Mouse (Mus musculus) heart, adult 2 months (tissue): ENCODE measurements around the gene Olfr704. TPM values are rescaled to one million over a fixed set of nuclear protein-coding genes. Genes with fewer than 3 reads are reported as not detected.
"Not testable (repeated sequence)": the region's sequence is repeated elsewhere in the genome, so short reads cannot be mapped to it uniquely, and the experiment has no call there.

ENCODE experiments used
- DNase-seq, 2 experiments: peaks; one replicate each; pipeline ENCODE4 v3.0.0; 2021
- H3K27ac ChIP-seq: fragments of 200-600 bp; 2 replicates; pipeline ENCODE4 v1.8.1; 2022
- H3K27me3 ChIP-seq: fragments of 200-500 bp; 2 replicates; pipeline ENCODE4 v1.6.1; 2012; ENCODE audit warnings: mild to moderate bottlenecking, low read length, inconsistent platforms, mixed read lengths; ENCODE audit not compliant: control insufficient read depth, insufficient read depth
- H3K36me3 ChIP-seq: fragments of 200-500 bp; 2 replicates; pipeline ENCODE4 v1.6.1; 2012; ENCODE audit warnings: low read length, inconsistent platforms; ENCODE audit not compliant: control insufficient read depth, insufficient read depth
- H3K4me1 ChIP-seq: fragments of 200-500 bp; 2 replicates; pipeline ENCODE4 v1.6.1; 2011; ENCODE audit warnings: low read length; ENCODE audit not compliant: control insufficient read depth, insufficient read depth
- H3K4me3 ChIP-seq: fragments of 200-600 bp; 2 replicates; pipeline ENCODE4 v1.8.1; 2022
- H3K79me2 ChIP-seq: fragments of 200-500 bp; replicated peaks from 2 replicates; pipeline ENCODE4 v1.6.1; 2012; ENCODE audit warnings: mild to moderate bottlenecking, inconsistent platforms, low read length, moderate library complexity, mixed read lengths; ENCODE audit not compliant: control insufficient read depth, insufficient read depth
- H3K9ac ChIP-seq: fragments of 200-500 bp; 2 replicates; pipeline ENCODE4 v1.6.1; 2012; ENCODE audit warnings: low read depth, mild to moderate bottlenecking, control low read depth, inconsistent platforms, low read length, mixed read lengths
- CTCF ChIP-seq: fragments of 200-600 bp; IDR thresholded peaks from 2 replicates; pipeline ENCODE4 v1.8.1; 2022; ENCODE audit warnings: antibody characterized with exemption, mild to moderate bottlenecking, moderate library complexity
- EP300 ChIP-seq: fragments of 200-500 bp; IDR thresholded peaks from 2 replicates; pipeline ENCODE4 v1.6.1; 2011; ENCODE audit warnings: low read depth, low read length, control low read depth; ENCODE audit not compliant: insufficient read depth
- POLR2A ChIP-seq: fragments of 200-500 bp; IDR thresholded peaks from 2 replicates; pipeline ENCODE4 v1.6.1; 2011; ENCODE audit warnings: mild to moderate bottlenecking, low read depth, low read length, control low read depth; ENCODE audit not compliant: insufficient read depth
- WGBS: fragments of 180-500 bp; shearing (Covaris S2); methylation state at CpG from one replicate; pipeline ENCODE4 v1.1.7; 2018; 5-methylcytosine and 5-hydroxymethylcytosine counted together
- intact Hi-C: fragments of 180-260 bp; cut with DNase I; formaldehyde crosslinking; loops from one replicate; pipeline ENCODE4 v1.15.1; 2025
- polyA plus RNA-seq: library from polyadenylated mRNA; depleted of rRNA; stranded (reverse); fragments of >200 nt; gene quantifications from 2 replicates; pipeline ENCODE4 v1.2.3, GENCODE M21; 2012; rRNA removed
- total RNA-seq, 2 experiments: library from RNA; stranded (reverse); gene quantifications; 2 replicates each; pipeline ENCODE4 v1.2.3; 2021

Gene Olfr704
- total and polyA plus RNA-seq, 3 experiments, result not detected

- Histone ChIP-seq H3K27me3 (no peaks in the 10 kb centered on the region), H3K36me3 (no peaks in the 10 kb centered on the region), H3K27ac (no peak within 1 kb of the TSS), H3K9ac (no peak within 1 kb of the TSS), H3K4me1 (no peaks in the 10 kb centered on the region), H3K4me3 (no peak within 1 kb of the TSS), H3K79me2 (no peaks in the 10 kb centered on the region)
- DNase-seq, result no peak
- intact Hi-C loops, result no loop called here
- WGBS, result 73% methylated on average over 3 of the region's 3 CpGs
- no peak for TF ChIP-seq CTCF
- TF ChIP-seq EP300, result no peak
- no peak for TF ChIP-seq POLR2A
These were observed 13.8 kb downstream of the Olfr704 start, which contains the start of gene Olfr705 for GRCm38 (mm10) chr7:106876791-106877190. Olfr705 (minus strand) TSS chr7:106876891.

DNA sequence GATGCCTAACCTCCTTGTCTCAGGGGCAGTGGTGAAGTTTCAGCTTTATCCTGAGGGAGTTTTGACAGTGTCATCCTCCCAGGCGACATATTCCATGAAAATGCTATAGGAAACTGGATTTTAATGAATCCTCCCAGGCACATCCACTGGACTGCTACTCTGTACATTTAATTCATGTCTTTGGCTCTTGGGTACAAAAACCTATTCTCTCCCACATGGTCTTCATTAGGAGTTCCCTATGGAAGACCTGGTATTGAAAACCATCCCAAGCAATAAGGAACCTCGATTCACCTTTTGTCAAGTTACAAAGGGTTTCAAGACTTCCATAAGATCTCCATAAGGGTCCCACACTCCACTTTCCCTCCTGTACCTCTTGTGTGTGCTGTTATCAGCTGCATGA, 25.1 kb downstream of the Olfr704 start, which contains the start of gene Olfr706:
Olfr706 (minus strand) TSS at position 101 of the 400 bp plus-strand sequence.
- 70% methylated on average over 2 of the region's 2 CpGs for WGBS

GRCm38 (mm10) chr7:106901141-106901540, 38.2 kb downstream of the Olfr704 start, which contains the start of gene Olfr707:
Olfr707 (minus strand) TSS chr7:106901241.
- H3K4me1 ChIP-seq, H3K4me3 ChIP-seq, H3K79me2 ChIP-seq, H3K27me3 ChIP-seq, H3K9ac ChIP-seq, intact Hi-C loops, DNase-seq, H3K27ac ChIP-seq, H3K36me3 ChIP-seq: not testable (repeated sequence)
- WGBS, result 69% methylated on average over 3 of the region's 3 CpGs

More for the DNA sequence above, 25.1 kb downstream of the Olfr704 start, which contains the start of gene Olfr706:
- Histone ChIP-seq H3K27me3 (no peaks in the 10 kb centered on the region), H3K4me1 (no peaks in the 10 kb centered on the region), H3K4me3 (no peak within 1 kb of the TSS), H3K79me2 (no peaks in the 10 kb centered on the region), H3K9ac (no peak within 1 kb of the TSS), H3K36me3 (no peaks in the 10 kb centered on the region), H3K27ac (no peak within 1 kb of the TSS)
- TF ChIP-seq POLR2A (no peak), EP300 (no peak), CTCF (no peak)
- DNase-seq, result no peak
- intact Hi-C loops, result no loop called here

DNA sequence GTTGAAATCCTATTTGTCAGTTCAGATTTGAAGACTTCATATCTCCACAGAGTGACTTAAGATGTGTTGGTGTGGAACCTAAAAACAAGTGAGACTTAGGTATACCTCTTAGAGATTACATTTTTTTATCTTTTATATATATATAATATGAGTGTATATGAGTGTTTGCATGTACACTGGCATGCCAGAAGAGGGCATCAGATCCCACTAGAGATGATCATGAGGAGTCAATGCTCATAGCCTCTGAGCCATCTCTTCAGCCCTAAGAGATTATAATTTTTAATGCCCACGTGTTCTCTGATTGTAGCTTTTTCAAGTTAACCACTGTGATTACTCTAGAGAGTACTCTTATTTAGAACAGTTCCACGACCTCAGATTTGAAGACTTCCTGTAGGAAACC, 44.7 kb downstream of the Olfr704 start, which contains the start of gene Olfr1532-ps1:
Olfr1532-ps1 (plus strand) TSS at position 326 of the 400 bp plus-strand sequence.
- 36% methylated on average over 2 of the region's 2 CpGs for WGBS
- Histone ChIP-seq H3K27ac (no peak within 1 kb of the TSS), H3K4me1 (no peaks in the 10 kb centered on the region), H3K79me2 (no peaks in the 10 kb centered on the region), H3K9ac (no peak within 1 kb of the TSS), H3K4me3 (no peak within 1 kb of the TSS), H3K36me3 (no peaks in the 10 kb centered on the region), H3K27me3 (no peaks in the 10 kb centered on the region)
- DNase-seq, result no peak
- intact Hi-C loops, result no loop called here
- TF ChIP-seq EP300, result no peak
- TF ChIP-seq CTCF, result no peak
- no peak for TF ChIP-seq POLR2A

Other genes with a start within 250 kb of the Olfr704 start
- gene Olfr693, start 182.6 kb upstream of the Olfr704 start, total RNA-seq, result not detected
- gene Olfr693, start 182.6 kb upstream of the Olfr704 start, polyA plus RNA-seq, result not detected in 2 replicates
- gene Olfr694, start 171.4 kb upstream of the Olfr704 start, total RNA-seq, result not detected
- not detected in 2 replicates for gene Olfr694, start 171.4 kb upstream of the Olfr704 start, polyA plus RNA-seq
- not detected for gene Olfr695, start 146.8 kb upstream of the Olfr704 start, total RNA-seq
- not detected in 2 replicates for gene Olfr695, start 146.8 kb upstream of the Olfr704 start, polyA plus RNA-seq
- gene Olfr697, start 120.7 kb upstream of the Olfr704 start, total RNA-seq, result not detected
- not detected in 2 replicates for gene Olfr697, start 120.7 kb upstream of the Olfr704 start, polyA plus RNA-seq
- gene Olfr698, start 107.8 kb upstream of the Olfr704 start, total RNA-seq, result not detected
- gene Olfr698, start 107.8 kb upstream of the Olfr704 start, polyA plus RNA-seq, result not detected in 2 replicates
- gene Olfr699, start 70.0 kb upstream of the Olfr704 start, total RNA-seq, result not detected
- gene Olfr699, start 70.0 kb upstream of the Olfr704 start, polyA plus RNA-seq, result not detected in 2 replicates
- not detected for gene Olfr700, start 54.4 kb upstream of the Olfr704 start, total RNA-seq
- not detected in 2 replicates for gene Olfr700, start 54.4 kb upstream of the Olfr704 start, polyA plus RNA-seq
- gene Olfr701, start 49.1 kb upstream of the Olfr704 start, total RNA-seq, result not detected
- gene Olfr701, start 49.1 kb upstream of the Olfr704 start, polyA plus RNA-seq, result not detected in 2 replicates
- not detected for gene Olfr702, start 29.3 kb upstream of the Olfr704 start, total RNA-seq
- not detected in 2 replicates for gene Olfr702, start 29.3 kb upstream of the Olfr704 start, polyA plus RNA-seq
- not detected for gene Olfr703, start 19.8 kb upstream of the Olfr704 start, total RNA-seq
- gene Olfr703, start 19.8 kb upstream of the Olfr704 start, polyA plus RNA-seq, result not detected in 2 replicates
- not detected for gene Olfr705, start 13.7 kb downstream of the Olfr704 start, total RNA-seq
- gene Olfr705, start 13.7 kb downstream of the Olfr704 start, polyA plus RNA-seq, result not detected in 2 replicates
- not detected for gene Olfr706, start 25.0 kb downstream of the Olfr704 start, total RNA-seq
- not detected in 2 replicates for gene Olfr706, start 25.0 kb downstream of the Olfr704 start, polyA plus RNA-seq
- gene Olfr707, start 38.1 kb downstream of the Olfr704 start, total RNA-seq, result not detected
- gene Olfr707, start 38.1 kb downstream of the Olfr704 start, polyA plus RNA-seq, result not detected in 2 replicates
- not detected for gene Olfr1532-ps1, start 44.8 kb downstream of the Olfr704 start, total RNA-seq
- not detected in 2 replicates for gene Olfr1532-ps1, start 44.8 kb downstream of the Olfr704 start, polyA plus RNA-seq
- not detected for gene Olfr709-ps1, start 69.0 kb downstream of the Olfr704 start, total RNA-seq
- gene Olfr709-ps1, start 69.0 kb downstream of the Olfr704 start, polyA plus RNA-seq, result not detected in 2 replicates
- gene Olfr710, start 85.1 kb downstream of the Olfr704 start, total RNA-seq, result not detected
- not detected in 2 replicates for gene Olfr710, start 85.1 kb downstream of the Olfr704 start, polyA plus RNA-seq
- gene Olfr6, start 100.8 kb downstream of the Olfr704 start, total RNA-seq, result not detected
- not detected in 2 replicates for gene Olfr6, start 100.8 kb downstream of the Olfr704 start, polyA plus RNA-seq
- not detected for gene Olfr711, start 112.3 kb downstream of the Olfr704 start, total RNA-seq
- not detected in 2 replicates for gene Olfr711, start 112.3 kb downstream of the Olfr704 start, polyA plus RNA-seq
- not detected for gene Olfr2, start 142.9 kb downstream of the Olfr704 start, total RNA-seq
- not detected in 2 replicates for gene Olfr2, start 142.9 kb downstream of the Olfr704 start, polyA plus RNA-seq
- not detected for gene Olfr713, start 168.0 kb downstream of the Olfr704 start, total RNA-seq
- not detected in 2 replicates for gene Olfr713, start 168.0 kb downstream of the Olfr704 start, polyA plus RNA-seq
- gene Olfr714, start 207.8 kb downstream of the Olfr704 start, total RNA-seq, result not detected
- gene Olfr714, start 207.8 kb downstream of the Olfr704 start, polyA plus RNA-seq, result not detected in 2 replicates
- gene Olfr17, start 230.0 kb downstream of the Olfr704 start, total RNA-seq, result not detected
- gene Olfr17, start 230.0 kb downstream of the Olfr704 start, polyA plus RNA-seq, result not detected in 2 replicates
- not detected for gene Olfr715b, start 247.2 kb downstream of the Olfr704 start, total RNA-seq
- not detected in 2 replicates for gene Olfr715b, start 247.2 kb downstream of the Olfr704 start, polyA plus RNA-seq